Mouse (Mus musculus) spleen, adult 2 months (tissue): ENCODE results near the gene Cactin. TPM values are rescaled to one million over a fixed set of nuclear protein-coding genes. Genes with fewer than 3 reads are reported as not detected.

Source experiments
- DNase-seq, 2 experiments: peaks; one replicate each; pipeline versions ENCODE4 v3.0.0 to v3.0.0-alpha.2; 2012 to 2021; ENCODE audit warnings: low spot score in 2 of 2, low read depth in 1 of 2
- H3K27ac ChIP-seq: fragments of 200-500 bp; 2 replicates; pipeline ENCODE4 v1.5.1; 2012; ENCODE audit warnings: low read length, inconsistent platforms; ENCODE audit not compliant: insufficient read depth
- H3K27me3 ChIP-seq: fragments of 200-500 bp; 2 replicates; pipeline ENCODE4 v1.6.1; 2012; ENCODE audit warnings: mild to moderate bottlenecking, moderate library complexity, low read length, inconsistent platforms; ENCODE audit not compliant: control insufficient read depth, insufficient read depth
- H3K36me3 ChIP-seq: fragments of 200-500 bp; 2 replicates; pipeline ENCODE4 v1.6.1; 2012; ENCODE audit warnings: mild to moderate bottlenecking, low read length, inconsistent platforms; ENCODE audit not compliant: control insufficient read depth, insufficient read depth
- H3K4me1 ChIP-seq: fragments of 200-500 bp; 2 replicates; pipeline ENCODE4 v1.6.1; 2011; ENCODE audit warnings: inconsistent platforms; ENCODE audit not compliant: control insufficient read depth, insufficient read depth, insufficient read length
- H3K4me3 ChIP-seq: fragments of 200-500 bp; 2 replicates; pipeline ENCODE4 v1.5.1; 2011; ENCODE audit warnings: mild to moderate bottlenecking, inconsistent platforms; ENCODE audit not compliant: insufficient read depth, insufficient read length; ENCODE audit errors: extremely low read depth
- CTCF ChIP-seq: fragments of 200-500 bp; IDR thresholded peaks from 2 replicates; pipeline ENCODE4 v1.5.1; 2011; ENCODE audit warnings: mild to moderate bottlenecking, inconsistent platforms; ENCODE audit not compliant: insufficient read depth, insufficient read length, insufficient replicate concordance; ENCODE audit errors: extremely low read depth
- POLR2A ChIP-seq: fragments of 200-500 bp; IDR thresholded peaks from 2 replicates; pipeline ENCODE4 v1.6.1; 2011; ENCODE audit warnings: low read depth, low read length, inconsistent platforms
- WGBS: fragments of 180-500 bp; shearing (Covaris S2); methylation state at CpG from one replicate; pipeline ENCODE4 v1.1.7; 2018; 5-methylcytosine and 5-hydroxymethylcytosine counted together
- polyA plus RNA-seq: library from polyadenylated mRNA; depleted of rRNA; stranded (reverse); fragments of >200 nt; gene quantifications from 2 replicates; pipeline ENCODE4 v1.2.3, GENCODE M21; 2012

Gene Cactin
- polyA plus RNA-seq, 1 experiment, result 38.6 TPM

DNA sequence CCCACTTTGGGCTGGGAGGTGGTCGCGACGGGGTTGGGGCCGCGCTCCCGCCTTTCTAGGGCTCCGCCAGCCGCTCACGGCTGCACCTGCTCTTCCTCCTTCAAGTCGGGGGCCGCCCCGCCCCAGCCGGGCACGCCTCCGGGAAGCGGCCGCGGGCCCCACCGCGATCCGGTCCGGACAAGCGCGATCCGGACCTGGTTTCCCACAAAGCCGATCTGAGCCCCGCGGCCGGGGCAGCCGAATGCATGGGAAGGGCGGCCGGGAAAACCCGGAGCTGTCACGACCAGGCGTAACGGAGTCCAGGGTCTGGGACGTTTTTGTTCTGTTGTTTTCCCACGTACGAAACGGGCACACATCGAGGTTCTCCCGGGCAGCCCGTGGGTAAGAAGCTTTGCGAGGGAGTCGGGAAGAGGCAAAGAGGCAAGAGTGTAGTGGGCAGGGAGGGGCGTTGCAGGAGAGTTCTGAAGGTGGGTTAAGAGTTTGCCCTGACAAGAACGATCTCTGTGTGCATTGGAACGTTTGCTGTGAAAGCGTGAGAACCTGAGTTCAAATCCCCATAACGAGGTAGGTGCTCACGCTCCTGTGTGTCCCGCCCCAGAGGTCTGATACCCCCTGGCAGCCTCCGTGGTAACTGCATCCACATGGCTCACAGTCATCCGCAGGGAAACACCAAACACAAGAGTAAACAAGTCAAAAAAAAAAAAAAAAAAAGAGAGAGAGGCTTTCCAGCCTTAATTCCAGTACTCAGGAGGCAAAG lies 35.0 kb upstream of the Cactin start:
- Histone ChIP-seq H3K27me3 (no peaks in the 10 kb centered on the region), H3K27ac (peak overlapping the region; percentile 53), H3K4me3 (peak overlapping the region; percentile 62), H3K4me1 (peaks cover 6% of the 10 kb centered on the region; the same call in 1 of the 2 replicates), H3K36me3 (no peaks in the 10 kb centered on the region; the same call in 1 of the 2 replicates)
- TF ChIP-seq CTCF (no peak), POLR2A (no peak)
- DNase-seq, result peak; percentile 78 to 92
- WGBS, result 3% methylated on average over 54 of the region's 54 CpGs

DNA sequence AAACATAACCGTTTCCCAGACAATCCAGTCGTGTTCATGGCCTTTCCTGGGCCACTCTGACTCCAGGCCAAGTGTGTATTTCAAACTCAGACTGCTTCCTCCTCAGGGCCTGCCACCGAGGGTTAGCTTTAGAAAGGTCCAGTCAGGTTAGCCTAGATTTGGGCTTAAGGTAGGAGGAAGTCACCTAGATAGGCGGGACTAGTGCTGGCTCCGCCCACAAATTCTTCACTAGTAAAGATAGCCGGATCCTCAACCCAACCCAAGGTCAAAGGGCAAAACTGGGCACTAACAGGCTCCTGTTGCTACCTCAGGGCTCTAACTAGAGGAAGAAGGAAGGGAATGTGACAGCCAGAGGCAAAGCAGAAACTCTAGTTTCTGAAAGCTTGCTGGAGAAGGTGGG lies 34.3 kb upstream of the Cactin start:
- H3K27ac ChIP-seq, result no peak overlapping the region
- TF ChIP-seq CTCF, result no peak
- no peak for TF ChIP-seq POLR2A
- H3K27me3 ChIP-seq, result no peaks in the 10 kb centered on the region
- no peak overlapping the region for H3K4me3 ChIP-seq
- DNase-seq, result no peak
- peaks cover 12% of the 10 kb centered on the region; the same call in 1 of the 2 replicates for H3K4me1 ChIP-seq
- H3K36me3 ChIP-seq, result no peaks in the 10 kb centered on the region
- 45% methylated on average over 6 of the region's 6 CpGs for WGBS

DNA sequence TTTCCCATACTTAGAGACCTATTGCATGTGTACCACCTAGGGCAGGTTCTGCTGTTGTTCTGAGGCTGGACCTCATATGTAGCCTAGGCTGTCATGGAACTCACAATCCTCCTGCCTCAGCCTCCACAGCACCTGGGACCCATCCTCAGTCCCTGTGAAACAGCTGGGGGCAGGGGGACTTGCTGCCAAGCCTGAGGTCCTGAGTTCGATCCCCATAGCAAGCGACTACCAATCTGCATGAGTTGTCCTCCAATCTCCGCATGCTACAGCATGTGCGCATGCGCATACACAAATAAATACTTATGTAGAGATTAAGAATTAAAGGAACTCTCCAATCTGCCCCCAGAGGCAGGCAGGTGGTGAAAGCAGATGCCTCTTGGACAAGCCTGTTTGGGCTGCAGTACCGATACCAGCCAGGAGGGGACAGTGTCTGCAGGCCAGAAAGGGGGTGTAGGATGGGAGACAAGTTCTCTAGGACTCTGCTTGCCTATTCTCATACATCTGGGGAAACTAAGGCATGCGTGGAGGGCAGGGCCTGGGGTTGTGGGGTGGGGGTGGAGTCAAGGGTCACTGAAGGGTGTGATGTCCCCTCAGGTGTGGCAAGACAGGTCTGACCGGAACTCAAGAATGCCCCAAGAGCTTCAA lies 33.3 kb upstream of the Cactin start:
- WGBS, result 74% methylated on average over 8 of the region's 8 CpGs

DNA sequence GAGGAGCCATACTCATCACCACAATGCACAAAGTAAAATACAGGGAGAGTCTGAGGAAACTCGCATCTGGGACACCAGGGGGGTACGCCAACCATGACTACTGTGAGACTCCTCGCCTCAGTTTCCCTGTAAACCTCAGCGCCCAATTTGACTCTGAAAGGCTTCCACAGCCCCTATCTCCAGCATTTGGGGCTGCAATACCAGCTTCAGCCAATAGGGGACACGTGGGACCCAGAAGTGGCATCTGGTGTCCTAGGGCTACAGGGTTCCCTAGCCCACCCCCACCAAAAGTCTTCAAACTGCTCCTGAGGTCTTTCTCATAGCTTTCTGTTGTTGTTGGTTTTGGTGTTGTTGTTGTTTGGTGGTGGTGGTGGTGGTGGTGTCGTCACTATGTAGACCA lies 32.3 kb upstream of the Cactin start:
- WGBS, result 44% methylated on average over 6 of the region's 6 CpGs
- no peak overlapping the region for H3K27ac ChIP-seq
- H3K36me3 ChIP-seq, result no peaks in the 10 kb centered on the region
- TF ChIP-seq POLR2A (no peak), CTCF (no peak)
- no peaks in the 10 kb centered on the region for H3K27me3 ChIP-seq
- no peak overlapping the region for H3K4me3 ChIP-seq
- peak in 1 of 2 experiments; percentile 35 for DNase-seq
- H3K4me1 ChIP-seq, result peaks cover 16% of the 10 kb centered on the region; the same call in 1 of the 2 replicates

More for the DNA sequence above, 33.3 kb upstream of the Cactin start:
- no peak overlapping the region for H3K27ac ChIP-seq
- peak in 1 of 2 experiments; percentile 64 for DNase-seq
- peaks cover 15% of the 10 kb centered on the region; the same call in 1 of the 2 replicates for H3K4me1 ChIP-seq
- no peaks in the 10 kb centered on the region for H3K27me3 ChIP-seq
- no peak overlapping the region for H3K4me3 ChIP-seq
- H3K36me3 ChIP-seq, result no peaks in the 10 kb centered on the region
- TF ChIP-seq CTCF (peak; percentile 66; the same call in 1 of the 2 replicates), POLR2A (no peak)

DNA sequence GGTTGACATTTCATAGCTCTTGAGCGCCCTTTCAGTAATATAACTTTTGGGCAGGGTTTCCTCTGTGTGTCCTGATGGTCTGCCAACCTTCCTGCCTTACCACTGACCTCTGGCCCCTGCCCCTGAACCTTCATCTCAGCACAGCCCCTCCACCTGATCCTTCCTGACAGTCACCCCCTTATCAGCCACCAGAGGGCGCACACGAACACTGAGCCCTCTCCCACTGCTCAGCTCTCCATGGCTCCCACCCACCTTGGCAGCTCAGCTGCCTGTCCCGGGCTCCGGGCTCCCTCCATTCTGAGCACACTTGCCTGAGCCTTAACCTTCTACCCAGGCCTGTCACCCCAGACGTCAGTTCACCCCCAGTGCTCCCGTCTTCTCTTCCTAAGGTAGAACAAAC lies 31.6 kb upstream of the Cactin start:
- 14% methylated on average over 7 of the region's 7 CpGs for WGBS
- no peaks in the 10 kb centered on the region for H3K27me3 ChIP-seq

DNA sequence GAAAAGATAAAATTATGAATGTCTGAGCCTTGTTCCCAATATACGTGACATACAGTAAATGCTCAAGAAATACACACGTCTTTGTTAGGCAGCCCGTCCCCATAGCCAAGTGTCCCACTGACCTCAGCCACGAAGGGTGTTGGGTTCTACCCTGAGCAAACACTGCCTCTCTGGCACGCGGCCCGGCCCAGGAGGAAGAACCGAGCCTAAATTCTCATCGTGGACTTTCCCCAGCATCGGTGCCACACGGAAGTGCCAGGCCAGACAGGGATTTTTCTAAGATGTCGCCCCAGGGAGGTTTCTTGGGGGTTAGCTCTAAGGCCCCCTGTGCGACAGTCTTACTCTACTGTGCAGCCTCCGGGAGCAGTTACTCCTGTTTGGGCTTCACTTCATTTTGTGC lies 31.1 kb upstream of the Cactin start:
- no peaks in the 10 kb centered on the region for H3K36me3 ChIP-seq
- H3K4me1 ChIP-seq, result peaks cover 27% of the 10 kb centered on the region; the same call in 1 of the 2 replicates
- no peak overlapping the region for H3K27ac ChIP-seq
- H3K27me3 ChIP-seq, result no peaks in the 10 kb centered on the region
- TF ChIP-seq POLR2A, result no peak
- TF ChIP-seq CTCF, result no peak
- no peak overlapping the region for H3K4me3 ChIP-seq
- no peak for DNase-seq
- WGBS, result 77% methylated on average over 14 of the region's 14 CpGs

More for the DNA sequence above, 31.6 kb upstream of the Cactin start:
- no peaks in the 10 kb centered on the region for H3K36me3 ChIP-seq
- H3K4me1 ChIP-seq, result peaks cover 23% of the 10 kb centered on the region; the same call in 1 of the 2 replicates
- TF ChIP-seq CTCF (peak; percentile 94), POLR2A (no peak)
- peak in 1 of 2 experiments; percentile 54 for DNase-seq
- no peak overlapping the region for H3K27ac ChIP-seq
- H3K4me3 ChIP-seq, result no peak overlapping the region
